Mouse (Mus musculus): ENCODE measurements at regions not wholly inside any gene's neighbourhood (a gene's known extent, or its start where the extent isn't known, plus 50 kb on each side); places are given as distances from the start of the nearest gene placed in this dataset.

DNA sequence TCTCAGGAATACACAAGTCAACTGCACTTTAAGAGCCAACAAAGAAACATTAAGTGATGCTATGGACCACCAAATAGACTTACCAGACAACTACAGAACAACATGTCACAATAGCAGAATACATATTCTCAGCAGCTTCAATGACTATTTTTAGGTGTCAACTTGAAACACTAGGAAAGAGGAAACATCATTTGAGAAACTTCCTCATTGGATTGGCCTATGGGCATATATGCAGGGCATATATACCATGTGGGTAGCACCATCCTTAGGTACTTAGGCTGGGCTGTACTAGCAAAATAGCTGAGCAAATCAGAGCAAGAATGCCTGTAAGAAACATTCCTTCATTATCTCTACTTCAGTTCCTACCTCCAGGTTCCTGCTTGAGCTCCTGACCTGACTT is 187.9 kb upstream of the Slc7a11 start:
- no peaks in the 10 kb centered on the region for H3K9me3 ChIP-seq (replicated peaks; ENCODE audit: insufficient read depth, low read length)
- H3K27me3 ChIP-seq (ENCODE audit: control insufficient read depth in 1 of 2, insufficient read depth in 2 of 2, low read length in 2 of 2) = no peaks in the 10 kb centered on the region
- H3K27ac ChIP-seq (ENCODE audit: control insufficient read depth, low read depth, low read length) = no peak overlapping the region
- TF ChIP-seq EP300 (IDR thresholded peaks at IDR 0.05; ENCODE audit: low read depth in 1 of 2, low read length in 2 of 2) (no peak), POLR2AphosphoS5 (IDR thresholded peaks at IDR 0.05; ENCODE audit: borderline replicate concordance, low read depth, low read length) (no peak), MAX (IDR thresholded peaks at IDR 0.05; ENCODE audit: low read length) (no peak)
- H3K4me3 ChIP-seq (ENCODE audit: control insufficient read depth in 1 of 2, insufficient read depth in 1 of 2, low read depth in 2 of 2, low read length in 2 of 2) = no peak overlapping the region
- H3K4me1 ChIP-seq (ENCODE audit: control insufficient read depth in 1 of 2, insufficient read depth in 2 of 2, low read length in 2 of 2) = peaks cover 5 to 6% of the 10 kb centered on the region in 2 experiments
- no peaks in the 10 kb centered on the region for H3K79me2 ChIP-seq (ENCODE audit: control insufficient read depth, insufficient read depth, low read length, poor library complexity)
- H3K36me3 ChIP-seq (ENCODE audit: control insufficient read depth in 1 of 2, insufficient read depth in 2 of 2, low read length in 2 of 2) = peaks cover 0 to 18% of the 10 kb centered on the region in 2 experiments; a peak in 2 of 4 replicates
- no peak overlapping the region for H3K9ac ChIP-seq (ENCODE audit: control insufficient read depth, low read depth, low read length, poor library complexity, severe bottlenecking)
- DNase-seq (ENCODE audit: low read depth, low spot score) = peak; percentile 38

- DNase-seq (ENCODE audit: low read depth, low spot score) = peak; percentile 98
- Histone ChIP-seq H3K79me2 (ENCODE audit: control insufficient read depth, insufficient read depth, low read length, poor library complexity) (no peaks in the 10 kb centered on the region), H3K27me3 (ENCODE audit: control insufficient read depth in 1 of 2, insufficient read depth in 2 of 2, low read length in 2 of 2) (no peaks in the 10 kb centered on the region), H3K4me1 (ENCODE audit: control insufficient read depth in 1 of 2, insufficient read depth in 2 of 2, low read length in 2 of 2) (peaks cover 5 to 6% of the 10 kb centered on the region in 2 experiments), H3K27ac (ENCODE audit: control insufficient read depth, low read depth, low read length) (peak overlapping the region; percentile 85), H3K36me3 (ENCODE audit: control insufficient read depth in 1 of 2, insufficient read depth in 2 of 2, low read length in 2 of 2) (peaks cover 0 to 21% of the 10 kb centered on the region in 2 experiments; a peak in 2 of 4 replicates), H3K4me3 (ENCODE audit: control insufficient read depth in 1 of 2, insufficient read depth in 1 of 2, low read depth in 2 of 2, low read length in 2 of 2) (peak overlapping the region; percentile 43 to 52), H3K9me3 (replicated peaks; ENCODE audit: insufficient read depth, low read length) (no peaks in the 10 kb centered on the region), H3K9ac (ENCODE audit: control insufficient read depth, low read depth, low read length, poor library complexity, severe bottlenecking) (peak overlapping the region; percentile 55)
- no peak for TF ChIP-seq SMC3 (IDR thresholded peaks at IDR 0.05; ENCODE audit: low read depth, low read length)
- no peak for TF ChIP-seq MYB (IDR thresholded peaks at IDR 0.05; ENCODE audit: low read depth, low read length)
- peak; percentile 52 for TF ChIP-seq RCOR1 (IDR thresholded peaks at IDR 0.05; ENCODE audit: low read depth, low read length)
- TF ChIP-seq TBP (IDR thresholded peaks at IDR 0.05; ENCODE audit: low read depth, low read length) = peak; percentile 77
- peak; percentile 60 for TF ChIP-seq SIN3A (IDR thresholded peaks at IDR 0.05; ENCODE audit: low read length)
- TF ChIP-seq USF2 (IDR thresholded peaks at IDR 0.05; ENCODE audit: borderline replicate concordance in 1 of 2, insufficient read depth in 1 of 2, low read depth in 1 of 2, low read length in 2 of 2) = no peak
- peak; percentile 85 to 89 for TF ChIP-seq EP300 (IDR thresholded peaks at IDR 0.05; ENCODE audit: low read depth in 1 of 2, low read length in 2 of 2)
- TF ChIP-seq ZKSCAN1 (IDR thresholded peaks at IDR 0.05; ENCODE audit: low read depth, low read length) = no peak
- no peak for TF ChIP-seq POLR2AphosphoS2 (IDR thresholded peaks at IDR 0.05; ENCODE audit: low read length)
- TF ChIP-seq GABPA (IDR thresholded peaks at IDR 0.05; ENCODE audit: low read depth, low read length) = no peak
- no peak for TF ChIP-seq CTCF (IDR thresholded peaks at IDR 0.05 in 2 of 3, conservative IDR thresholded peaks at IDR 0.05 in 1 of 3; ENCODE audit: control insufficient read depth in 1 of 3, insufficient read depth in 1 of 3, low read depth in 2 of 3, low read length in 3 of 3, poor library complexity in 1 of 3, severe bottlenecking in 1 of 3)
- TF ChIP-seq ZMIZ1 (IDR thresholded peaks at IDR 0.05; ENCODE audit: low read depth, low read length) = no peak; the same call in 1 of the 2 replicates
- TF ChIP-seq KAT2A (conservative IDR thresholded peaks at IDR 0.05; ENCODE audit: low read depth, low read length) = no peak
- TF ChIP-seq UBTF (IDR thresholded peaks at IDR 0.05; ENCODE audit: borderline replicate concordance, insufficient read depth, low read depth, low read length) = no peak
- TF ChIP-seq MAX (IDR thresholded peaks at IDR 0.05; ENCODE audit: low read length) = peak; percentile 60
- TF ChIP-seq ELF1 (IDR thresholded peaks at IDR 0.05; ENCODE audit: low read depth, low read length) = peak; percentile 64; the same call in 1 of the 2 replicates
- no peak for TF ChIP-seq MEF2A (IDR thresholded peaks at IDR 0.05; ENCODE audit: extremely low read depth, insufficient replicate concordance, low read depth, low read length, poor library complexity, severe bottlenecking)
- TF ChIP-seq TAL1 (IDR thresholded peaks at IDR 0.05; ENCODE audit: low read length) = peak; percentile 79
- TF ChIP-seq NRF1 (IDR thresholded peaks at IDR 0.05; ENCODE audit: insufficient read depth, low read depth, low read length, poor library complexity, severe bottlenecking) = no peak
- no peak; the same call in 1 of the 2 replicates for TF ChIP-seq CHD2 (IDR thresholded peaks at IDR 0.05; ENCODE audit: low read length)
- TF ChIP-seq ETS1 (IDR thresholded peaks at IDR 0.05; ENCODE audit: low read depth, low read length) = peak; percentile 87
- no peak for TF ChIP-seq E2F4 (IDR thresholded peaks at IDR 0.05; ENCODE audit: borderline replicate concordance, low read depth, low read length)
- no peak for TF ChIP-seq POLR2AphosphoS5 (IDR thresholded peaks at IDR 0.05; ENCODE audit: borderline replicate concordance, low read depth, low read length)
- no peak for TF ChIP-seq RAD21 (IDR thresholded peaks at IDR 0.05; ENCODE audit: low read depth, low read length)
- no peak for TF ChIP-seq MAFK (IDR thresholded peaks at IDR 0.05; ENCODE audit: borderline replicate concordance, low read depth, low read length)
- TF ChIP-seq NELFE (IDR thresholded peaks at IDR 0.05; ENCODE audit: low read depth, low read length) = peak; percentile 41; the same call in 1 of the 2 replicates
- no peak for TF ChIP-seq ZNF384 (IDR thresholded peaks at IDR 0.05; ENCODE audit: low read depth, low read length)
- TF ChIP-seq GATA1 (IDR thresholded peaks at IDR 0.05; ENCODE audit: low read depth, low read length) = peak; percentile 80
- 0 out of 2 replicates have a peak, but pooled peaks have one; percentile 29 for TF ChIP-seq JUND (IDR thresholded peaks at IDR 0.05; ENCODE audit: low read depth, low read length)
- TF ChIP-seq MAZ (IDR thresholded peaks at IDR 0.05; ENCODE audit: low read depth, low read length) = no peak
Measured at GRCm38 (mm10) chr3:50628092-50628696, 184.8 kb upstream of the Slc7a11 start.

Measured in MEL (cell line).